Comparison of ENCODE assay signal across 11 mouse cellular contexts in the genomic region with DNA sequence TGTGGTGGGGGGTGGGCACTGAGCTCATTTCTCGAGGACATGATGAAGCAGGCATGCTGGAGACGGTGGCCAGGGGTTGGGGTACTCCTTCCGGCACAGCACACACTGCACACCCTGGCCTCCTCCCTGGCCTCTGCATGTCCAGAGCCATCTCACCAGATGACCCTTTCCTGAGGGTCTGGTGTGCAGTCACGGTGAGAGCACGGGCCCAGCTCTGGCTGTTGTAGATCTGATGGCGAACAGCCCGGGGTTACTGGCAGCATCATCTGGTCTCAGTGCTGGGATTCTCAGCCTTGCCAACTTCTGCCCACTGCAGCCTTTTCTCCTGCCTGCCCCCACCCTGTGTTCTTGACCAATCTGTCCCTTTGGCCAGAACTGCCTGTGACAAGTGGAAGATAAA. TPM values are rescaled to one million over a fixed set of nuclear protein-coding genes. Genes with fewer than 3 reads are reported as not detected.
DNase-seq lines count a peak whose midpoint lies in the region; ATAC-seq and TF ChIP-seq lines count a peak whose summit lies in the region.
"Had no signal": no experiment of that assay in that cellular context is flagged by ENCODE, and none has a peak within 500 bp of the region (broad histone marks: within the 10 kb centered on the region; RNA-seq: fewer than 3 reads in every experiment).

No protein-coding gene starts in this region.

- TF ChIP-seq CTCF in gastrocnemius, adult 2 months (IDR thresholded peaks at IDR 0.05), result no peak
- no peak for TF ChIP-seq CTCF in midbrain, postnatal 0 days (IDR thresholded peaks at IDR 0.05)

- no peak overlapping the region for H3K4me3 ChIP-seq in gastrocnemius, adult 2 months
- no peak overlapping the region for H3K4me3 ChIP-seq in neural tube, embryonic 13.5 days
- H3K4me3 ChIP-seq in neural tube, embryonic 15.5 days (replicated peaks), result no peak overlapping the region
- H3K4me3 ChIP-seq in heart, embryonic 10.5 days, result no peak overlapping the region
- no peak overlapping the region for H3K4me3 ChIP-seq in midbrain, postnatal 0 days (ENCODE audit: low read depth, low read length)
- H3K4me3 ChIP-seq: limb, embryonic 12.5 days had no signal

- intact Hi-C loops in gastrocnemius, adult 2 months (cut with DNase I), result loop anchor here (2.0 to 5.0 kb wide), 2 partner anchors 33 to 56 kb away; a partner anchor contains a TSS

- no peak for ATAC-seq in neural tube, embryonic 13.5 days (ENCODE audit: low read depth)
- ATAC-seq in neural tube, embryonic 15.5 days (ENCODE audit: low FRiP score), result no peak
- peak; percentile 64 for ATAC-seq in midbrain, postnatal 0 days (ENCODE audit: low FRiP score)

- no peaks in the 10 kb centered on the region for H3K9me3 ChIP-seq in neural tube, embryonic 13.5 days
- no peaks in the 10 kb centered on the region for H3K9me3 ChIP-seq in neural tube, embryonic 15.5 days (replicated peaks)
- H3K9me3 ChIP-seq in heart, embryonic 10.5 days, result no peaks in the 10 kb centered on the region
- H3K9me3 ChIP-seq in midbrain, postnatal 0 days (ENCODE audit: low read length), result no peaks in the 10 kb centered on the region
- H3K9me3 ChIP-seq: limb, embryonic 12.5 days had no signal

- DNase-seq in gastrocnemius, adult 2 months, result peak; percentile 49
- no peak for DNase-seq in gastrocnemius, postnatal 10 days
- DNase-seq in heart, embryonic 10.5 days (ENCODE audit: low spot score), result no peak
- peak; percentile 64 for DNase-seq in midbrain, postnatal 0 days (ENCODE audit: low spot score)
- DNase-seq in spleen, postnatal 4 days (ENCODE audit: low spot score in 2 of 2), result no peak
- no peak for DNase-seq in kidney, postnatal 25 days

- H3K4me1 ChIP-seq in neural tube, embryonic 13.5 days (replicated peaks), result peaks cover 37% of the 10 kb centered on the region
- peaks cover 32% of the 10 kb centered on the region for H3K4me1 ChIP-seq in neural tube, embryonic 15.5 days
- H3K4me1 ChIP-seq in heart, embryonic 10.5 days, result peaks cover 52% of the 10 kb centered on the region
- peaks cover 9% of the 10 kb centered on the region for H3K4me1 ChIP-seq in midbrain, postnatal 0 days (ENCODE audit: insufficient read depth, low read length)

- WGBS in neural tube, embryonic 13.5 days, result 79% methylated on average over 7 of the region's 7 CpGs
- WGBS in neural tube, embryonic 15.5 days, result 82% methylated on average over 7 of the region's 7 CpGs
- 74% methylated on average over 7 of the region's 7 CpGs for WGBS in heart, embryonic 10.5 days
- WGBS in midbrain, postnatal 0 days, result 77% methylated on average over 7 of the region's 7 CpGs

- H3K9ac ChIP-seq in neural tube, embryonic 13.5 days, result no peak overlapping the region
- H3K9ac ChIP-seq in neural tube, embryonic 15.5 days (replicated peaks), result no peak overlapping the region
- no peak overlapping the region for H3K9ac ChIP-seq in midbrain, postnatal 0 days (replicated peaks; ENCODE audit: low read length, poor library complexity, severe bottlenecking)
- H3K9ac ChIP-seq: limb, embryonic 12.5 days had no signal

- no peaks in the 10 kb centered on the region for H3K27me3 ChIP-seq in neural tube, embryonic 13.5 days
- no peaks in the 10 kb centered on the region for H3K27me3 ChIP-seq in neural tube, embryonic 15.5 days (replicated peaks)
- no peaks in the 10 kb centered on the region for H3K27me3 ChIP-seq in heart, embryonic 10.5 days (ENCODE audit: insufficient read depth, poor library complexity, severe bottlenecking)
- H3K27me3 ChIP-seq in midbrain, postnatal 0 days (ENCODE audit: insufficient read depth, low read length), result no peaks in the 10 kb centered on the region
- H3K27me3 ChIP-seq: limb, embryonic 12.5 days had no signal

- H3K4me2 ChIP-seq in neural tube, embryonic 13.5 days, result no peak overlapping the region
- no peak overlapping the region for H3K4me2 ChIP-seq in neural tube, embryonic 15.5 days
- no peak overlapping the region for H3K4me2 ChIP-seq in midbrain, postnatal 0 days (ENCODE audit: low read depth, low read length, poor library complexity, severe bottlenecking)
- H3K4me2 ChIP-seq: limb, embryonic 12.5 days had no signal

- peaks cover 2% of the 10 kb centered on the region; the same call in 1 of the 2 replicates for H3K36me3 ChIP-seq in neural tube, embryonic 13.5 days
- H3K36me3 ChIP-seq in neural tube, embryonic 15.5 days, result no peaks in the 10 kb centered on the region
- H3K36me3 ChIP-seq in heart, embryonic 10.5 days, result no peaks in the 10 kb centered on the region
- no peaks in the 10 kb centered on the region for H3K36me3 ChIP-seq in midbrain, postnatal 0 days (ENCODE audit: insufficient read depth, low read length)
- H3K36me3 ChIP-seq: limb, embryonic 12.5 days had no signal

- peak overlapping the region; percentile 84 for H3K27ac ChIP-seq in gastrocnemius, adult 2 months
- H3K27ac ChIP-seq in neural tube, embryonic 13.5 days (replicated peaks), result peak overlapping the region; percentile 77
- H3K27ac ChIP-seq in neural tube, embryonic 15.5 days (replicated peaks), result no peak overlapping the region; the same call in 1 of the 2 replicates
- peak overlapping the region; percentile 32; the same call in 1 of the 2 replicates for H3K27ac ChIP-seq in heart, embryonic 10.5 days
- H3K27ac ChIP-seq in midbrain, postnatal 0 days (ENCODE audit: low read depth, low read length), result no peak overlapping the region
- H3K27ac ChIP-seq: limb, embryonic 12.5 days; macrophage; stomach, postnatal 0 days had no signal

RNA-seq across cellular contexts. Expression of a gene that starts 32.6 kb away (rescaled TPM):
- total RNA-seq in gastrocnemius, adult 2 months (2021), result 1 to 10 TPM; 5.5 to 8.3 TPM
- 1 to 10 TPM; 5.8 to 7.2 TPM for total RNA-seq in gastrocnemius, postnatal 10 days (2021)
- 32.8 and 34.6 TPM in 2 replicates for polyA plus RNA-seq in neural tube, embryonic 13.5 days (2015; fragmentation: Nextera tagmentation; extraction: Ambion mirVana)
- polyA plus RNA-seq in neural tube, embryonic 15.5 days (2015; fragmentation: Nextera tagmentation; extraction: Ambion mirVana), result 27.2 and 33.6 TPM in 2 replicates
- 9.9 and 16.0 TPM in 2 replicates for polyA plus RNA-seq in heart, embryonic 10.5 days (2016; fragmentation: Nextera tagmentation; extraction: Ambion mirVana)
- 111 and 117 TPM in 2 replicates for total RNA-seq in midbrain, postnatal 0 days (2014; rRNA removed)
- polyA plus RNA-seq in midbrain, postnatal 0 days (2015; fragmentation: Nextera tagmentation; extraction: Ambion mirVana), result 30.1 and 32.8 TPM in 2 replicates

RNA-seq across cellular contexts. Expression of a gene that starts 51.3 kb away (rescaled TPM):
- not detected for total RNA-seq in gastrocnemius, adult 2 months (2021)
- total RNA-seq in gastrocnemius, postnatal 10 days (2021), result under 1 TPM; 0.49 to 0.54 TPM
- polyA plus RNA-seq in neural tube, embryonic 13.5 days (2015; fragmentation: Nextera tagmentation; extraction: Ambion mirVana), result 3.7 and 4.7 TPM in 2 replicates
- 3.0 and 3.7 TPM in 2 replicates for polyA plus RNA-seq in neural tube, embryonic 15.5 days (2015; fragmentation: Nextera tagmentation; extraction: Ambion mirVana)
- 3.1 and 4.0 TPM in 2 replicates for polyA plus RNA-seq in heart, embryonic 10.5 days (2016; fragmentation: Nextera tagmentation; extraction: Ambion mirVana)
- total RNA-seq in midbrain, postnatal 0 days (2014; rRNA removed), result 2.2 and 2.4 TPM in 2 replicates
- 7.9 and 9.8 TPM in 2 replicates for polyA plus RNA-seq in midbrain, postnatal 0 days (2015; fragmentation: Nextera tagmentation; extraction: Ambion mirVana)

Comparison
In these comparisons a context has a peak if more than half of its experiments do, and no peak if none do; other contexts are left out.
1. DNase-seq: peak in gastrocnemius, adult 2 months (single experiment) and midbrain, postnatal 0 days (single experiment); none in gastrocnemius, postnatal 10 days (single experiment), heart, embryonic 10.5 days (single experiment), spleen, postnatal 4 days (0 of 2) and kidney, postnatal 25 days (0 of 2).
2. H3K27ac ChIP-seq: peak in gastrocnemius, adult 2 months (single experiment), neural tube, embryonic 13.5 days (single experiment) and heart, embryonic 10.5 days (single experiment); none in neural tube, embryonic 15.5 days (single experiment) and midbrain, postnatal 0 days (single experiment).